Mouse (Mus musculus) kidney, postnatal 10 days (tissue): ENCODE results near the gene Rps27l.
"Not testable (repeated sequence)": the region's sequence is repeated elsewhere in the genome, so short reads cannot be mapped to it uniquely, and the experiment has no call there.

Source experiments
- DNase-seq: peaks from one replicate; pipeline ENCODE4 v3.0.0; 2021; ENCODE audit warnings: mixed read lengths

Gene Rps27l

GRCm38 (mm10) chr9:66945647-66946641 is at the start of gene Rps27l:
Gene Rps27l (plus strand): TSS chr9:66946086.
- peak; percentile 97 for DNase-seq

- no peak for DNase-seq
These were observed 48.9 kb upstream of the Rps27l start for GRCm38 (mm10) chr9:66896951-66897350.

- DNase-seq: no peak
These were observed 48.0 kb upstream of the Rps27l start for GRCm38 (mm10) chr9:66897851-66898250.

GRCm38 (mm10) chr9:66899072-66899471 is 46.8 kb upstream of the Rps27l start:
- DNase-seq: no peak

- DNase-seq: no peak
These were observed 46.4 kb upstream of the Rps27l start for GRCm38 (mm10) chr9:66899526-66899925.

- DNase-seq: no peak
These were observed 39.9 kb upstream of the Rps27l start for GRCm38 (mm10) chr9:66905990-66906389.

GRCm38 (mm10) chr9:66907126-66907525 is 38.8 kb upstream of the Rps27l start:
- no peak for DNase-seq

- DNase-seq: no peak
These were observed 38.0 kb upstream of the Rps27l start for GRCm38 (mm10) chr9:66907746-66908397.

- no peak for DNase-seq
These were observed 36.0 kb upstream of the Rps27l start for GRCm38 (mm10) chr9:66909922-66910321.

GRCm38 (mm10) chr9:66910677-66911076 is 35.2 kb upstream of the Rps27l start:
- no peak for DNase-seq

GRCm38 (mm10) chr9:66912304-66912703 is 33.6 kb upstream of the Rps27l start:
- DNase-seq: no peak

GRCm38 (mm10) chr9:66913254-66913934 is 32.5 kb upstream of the Rps27l start:
- DNase-seq: not testable (repeated sequence)

GRCm38 (mm10) chr9:66914540-66914939 is 31.3 kb upstream of the Rps27l start:
- DNase-seq: no peak

GRCm38 (mm10) chr9:66915401-66915800 is 30.5 kb upstream of the Rps27l start:
- no peak for DNase-seq

- no peak for DNase-seq
These were observed 29.8 kb upstream of the Rps27l start for GRCm38 (mm10) chr9:66915869-66916785.

- DNase-seq: no peak
These were observed 28.5 kb upstream of the Rps27l start for GRCm38 (mm10) chr9:66917216-66917891.

GRCm38 (mm10) chr9:66917892-66918255 is 28.0 kb upstream of the Rps27l start:
- no peak for DNase-seq

GRCm38 (mm10) chr9:66918672-66919330 is 27.1 kb upstream of the Rps27l start:
- peak; percentile 32 for DNase-seq

GRCm38 (mm10) chr9:66919382-66919971 is 26.4 kb upstream of the Rps27l start, which contains the start of gene Rab8b:
Gene Rab8b (minus strand): TSS chr9:66919687.
- DNase-seq: peak; percentile 99

GRCm38 (mm10) chr9:66919981-66920380 is 25.9 kb upstream of the Rps27l start:
- peak; percentile 47 for DNase-seq
